Mouse (Mus musculus) hindbrain, postnatal 0 days (tissue): ENCODE measurements at regions not wholly inside any gene's neighbourhood (a gene's known extent, or its start where the extent isn't known, plus 50 kb on each side); places are given as distances from the start of the nearest gene placed in this dataset.

Experiments used
- ATAC-seq: fragments of 200-750 bp; cut with Nextera tagmentation; 2 replicates; pipeline ENCODE4 v1.8.0; 2017; ENCODE audit warnings: mild to moderate bottlenecking, moderate TSS enrichment, moderate library complexity
- DNase-seq: peaks from one replicate; pipeline ENCODE4 v3.0.0-alpha.2; 2015; ENCODE audit warnings: low spot score
- H3K27ac ChIP-seq: fragments of 300-500 bp; sonication (generic); 2 replicates; pipeline ENCODE4 v1.5.1; 2014; ENCODE audit warnings: mild to moderate bottlenecking
- H3K27me3 ChIP-seq: fragments of 300-500 bp; sonication (generic); 2 replicates; pipeline ENCODE4 v1.6.1; 2014; ENCODE audit warnings: low read length, mixed read lengths; ENCODE audit not compliant: insufficient read depth
- H3K36me3 ChIP-seq: fragments of 300-500 bp; sonication (generic); 2 replicates; pipeline ENCODE4 v1.6.1; 2014; ENCODE audit warnings: low read length, mixed read lengths; ENCODE audit not compliant: insufficient read depth
- H3K4me1 ChIP-seq: fragments of 300-500 bp; sonication (generic); 2 replicates; pipeline ENCODE4 v1.6.1; 2014; ENCODE audit warnings: antibody characterized with exemption, low read length, mixed read lengths; ENCODE audit not compliant: insufficient read depth
- H3K4me2 ChIP-seq: fragments of 300-500 bp; sonication (generic); 2 replicates; pipeline ENCODE4 v1.6.1; 2014; ENCODE audit warnings: low read depth, mild to moderate bottlenecking, low read length, moderate library complexity, mixed read lengths
- H3K4me3 ChIP-seq: fragments of 300-500 bp; sonication (generic); 2 replicates; pipeline ENCODE4 v1.5.1; 2014; ENCODE audit warnings: low read length
- H3K9ac ChIP-seq: fragments of 300-500 bp; sonication (generic); replicated peaks from 2 replicates; pipeline ENCODE4 v1.6.1; 2014; ENCODE audit warnings: mild to moderate bottlenecking, low read length, moderate library complexity, mixed read lengths
- H3K9me3 ChIP-seq: fragments of 300-500 bp; sonication (generic); 2 replicates; pipeline ENCODE4 v1.6.1; 2016; ENCODE audit warnings: low read length, mixed read lengths
- CTCF ChIP-seq: IDR thresholded peaks from 2 replicates; pipeline ENCODE4 v1.5.1; 2016; ENCODE audit warnings: antibody characterized with exemption, control low read depth, low read depth
- WGBS: fragments of 180-500 bp; shearing (Covaris S2); extraction: QIAGEN DNeasy Blood & Tissue Kit; methylation state at CpG from one replicate; pipeline ENCODE4 v1.1.7; 2014; 5-methylcytosine and 5-hydroxymethylcytosine counted together

DNA sequence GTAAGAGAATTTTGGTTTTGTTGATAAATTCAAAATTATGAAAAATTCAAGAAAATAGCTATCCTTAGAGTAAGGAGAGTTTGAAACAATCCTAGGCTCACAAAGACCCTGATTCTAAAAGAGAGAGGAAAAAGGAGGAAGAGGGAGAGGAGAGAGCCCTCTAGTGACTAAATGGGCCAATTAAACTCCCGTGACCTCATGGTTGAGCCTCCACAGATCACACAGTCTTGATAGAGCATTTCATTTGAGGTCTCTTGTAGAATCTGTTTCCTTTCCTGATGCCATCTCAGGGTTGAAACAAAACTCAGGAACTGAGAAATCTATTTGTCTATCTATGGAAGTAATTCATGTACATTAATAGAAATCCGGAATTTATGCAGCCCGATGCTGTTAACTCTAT lies 258.8 kb downstream of the Foxa2 start:
- Histone ChIP-seq H3K4me2 (no peak overlapping the region), H3K27me3 (no peaks in the 10 kb centered on the region), H3K36me3 (no peaks in the 10 kb centered on the region), H3K4me1 (no peaks in the 10 kb centered on the region), H3K9ac (no peak overlapping the region), H3K27ac (no peak overlapping the region), H3K4me3 (no peak overlapping the region), H3K9me3 (no peaks in the 10 kb centered on the region)
- peak; percentile 49 for TF ChIP-seq CTCF
- DNase-seq = peak; percentile 37
- WGBS = 78% methylated on average over 3 of the region's 3 CpGs
- ATAC-seq = no peak

DNA sequence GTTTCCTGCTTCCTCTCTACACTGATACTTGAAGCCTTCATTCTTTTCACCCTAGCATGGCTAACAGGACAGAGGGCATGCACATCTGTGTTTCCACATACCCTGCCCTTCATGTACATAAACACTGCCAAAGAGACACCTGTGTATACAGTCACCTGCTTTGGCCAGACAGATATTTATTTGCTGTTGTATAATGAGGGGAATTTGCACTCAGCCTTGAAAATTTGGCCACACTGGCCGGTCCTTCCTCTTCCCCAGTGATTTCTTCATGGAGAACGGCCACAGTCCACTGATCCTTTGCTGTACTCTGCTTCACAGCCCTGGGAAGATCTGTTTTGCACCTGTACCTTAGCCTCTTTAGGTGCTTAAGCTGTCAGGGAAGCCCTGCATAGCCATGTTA lies 264.3 kb downstream of the Foxa2 start:
- Histone ChIP-seq H3K27me3 (no peaks in the 10 kb centered on the region), H3K4me2 (no peak overlapping the region), H3K36me3 (no peaks in the 10 kb centered on the region), H3K9me3 (no peaks in the 10 kb centered on the region), H3K4me3 (no peak overlapping the region), H3K27ac (no peak overlapping the region), H3K4me1 (no peaks in the 10 kb centered on the region), H3K9ac (no peak overlapping the region)
- DNase-seq (no peak), ATAC-seq (no peak)
- whole genome bisulfite sequencing = 69% methylated on average over 2 of the region's 2 CpGs
- no peak for TF ChIP-seq CTCF

DNA sequence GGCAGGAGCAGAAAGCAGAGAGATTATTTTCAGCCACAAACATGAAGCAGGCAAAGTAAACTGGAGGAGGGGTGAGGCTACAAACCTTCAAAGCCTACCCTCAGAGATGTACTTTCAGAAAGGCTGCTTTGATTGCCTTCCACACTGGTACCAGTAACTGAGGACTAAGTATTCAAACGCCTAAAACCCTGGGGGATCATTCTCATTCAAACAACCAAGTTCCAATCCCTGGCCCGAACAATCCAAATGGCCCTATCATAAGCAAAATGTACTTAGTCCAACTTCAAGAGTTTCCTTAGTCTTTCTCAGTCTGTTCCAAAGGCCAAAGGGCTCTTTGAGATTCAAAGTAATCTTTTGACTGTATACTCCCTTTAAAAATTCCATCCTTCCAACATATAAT lies 270.5 kb downstream of the Foxa2 start:
- no peaks in the 10 kb centered on the region for H3K27me3 ChIP-seq
- ATAC-seq = no peak
- no peak for DNase-seq
- no peak overlapping the region for H3K4me2 ChIP-seq
- H3K4me3 ChIP-seq = no peak overlapping the region
- no peak for TF ChIP-seq CTCF
- 45% methylated on average over 2 of the region's 2 CpGs for WGBS
- H3K9ac ChIP-seq = no peak overlapping the region
- H3K4me1 ChIP-seq = no peaks in the 10 kb centered on the region
- H3K36me3 ChIP-seq = no peaks in the 10 kb centered on the region
- no peak overlapping the region for H3K27ac ChIP-seq
- no peaks in the 10 kb centered on the region for H3K9me3 ChIP-seq

DNA sequence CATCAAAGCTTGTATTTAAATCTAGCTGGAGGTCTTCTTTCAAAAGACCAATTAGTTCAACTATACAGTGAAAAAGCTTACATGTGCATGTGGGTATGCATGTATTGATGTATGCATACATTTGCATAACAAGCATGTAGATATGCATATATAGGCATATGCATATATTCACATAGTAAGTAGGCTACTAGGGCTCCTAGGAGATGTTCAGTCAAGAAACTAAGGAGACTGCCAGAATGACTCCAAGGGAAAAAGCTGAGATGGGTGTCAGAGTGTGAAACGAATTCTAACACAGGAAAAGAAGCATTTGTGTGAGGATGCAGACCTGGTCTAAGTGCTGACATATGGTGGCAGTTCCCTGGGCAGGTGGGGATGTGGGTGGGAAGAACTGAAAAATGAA lies 274.2 kb downstream of the Foxa2 start:
- H3K4me1 ChIP-seq = no peaks in the 10 kb centered on the region
- no peak for DNase-seq
- no peaks in the 10 kb centered on the region for H3K36me3 ChIP-seq
- H3K27me3 ChIP-seq = no peaks in the 10 kb centered on the region
- no peak overlapping the region for H3K9ac ChIP-seq
- no peak overlapping the region for H3K4me3 ChIP-seq
- no peak for TF ChIP-seq CTCF
- ATAC-seq = no peak
- no peak overlapping the region for H3K4me2 ChIP-seq
- no peak overlapping the region for H3K27ac ChIP-seq
- H3K9me3 ChIP-seq = no peaks in the 10 kb centered on the region
- 58% methylated on average over 1 of the region's 1 CpGs for WGBS

DNA sequence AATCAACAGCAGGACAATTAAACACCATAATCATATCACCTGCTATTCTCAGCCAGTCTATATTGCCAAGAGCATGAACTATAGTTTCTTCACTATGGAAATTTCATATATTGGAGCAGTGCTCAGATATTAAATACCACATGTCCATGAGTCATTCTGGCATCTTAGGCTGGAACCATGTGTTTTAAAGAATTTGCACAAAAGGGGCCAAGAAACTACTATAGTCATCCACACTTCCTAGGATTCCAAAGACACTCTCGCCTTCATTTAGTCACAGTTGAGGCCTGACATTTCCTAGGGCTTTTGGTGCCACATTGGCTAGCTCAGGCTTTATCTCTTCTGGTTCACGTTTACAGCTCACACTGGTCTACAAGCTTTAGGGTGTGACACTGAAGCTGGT lies 293.7 kb downstream of the Foxa2 start:
- no peak overlapping the region for H3K4me3 ChIP-seq
- no peak overlapping the region for H3K4me2 ChIP-seq
- H3K27ac ChIP-seq = no peak overlapping the region
- no peak for ATAC-seq
- no peaks in the 10 kb centered on the region for H3K36me3 ChIP-seq
- H3K9ac ChIP-seq = no peak overlapping the region
- no peaks in the 10 kb centered on the region for H3K9me3 ChIP-seq
- no peak for TF ChIP-seq CTCF
- WGBS = 79% methylated on average over 2 of the region's 2 CpGs
- H3K4me1 ChIP-seq = no peaks in the 10 kb centered on the region
- no peak for DNase-seq
- no peaks in the 10 kb centered on the region for H3K27me3 ChIP-seq

DNA sequence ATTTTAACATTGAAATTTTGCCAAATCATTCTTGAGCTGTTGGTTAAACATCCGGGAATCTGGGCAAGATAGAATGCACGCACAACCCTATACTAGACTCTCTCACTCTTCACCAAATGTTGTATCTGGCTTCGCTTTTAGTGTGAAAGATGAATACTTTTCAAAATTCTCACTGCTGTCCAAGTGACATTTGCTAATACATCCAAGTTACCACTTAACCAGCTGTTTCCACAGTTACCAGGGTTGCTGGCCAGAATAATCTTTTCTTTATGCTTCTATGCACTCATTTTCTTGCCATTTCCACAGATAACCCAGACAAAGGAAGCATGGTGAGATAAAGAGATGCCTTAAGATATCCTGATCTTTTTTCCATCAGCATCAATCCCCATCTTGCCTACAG lies 294.9 kb downstream of the Foxa2 start:
- H3K36me3 ChIP-seq = no peaks in the 10 kb centered on the region
- no peaks in the 10 kb centered on the region for H3K27me3 ChIP-seq
- no peak overlapping the region for H3K9ac ChIP-seq
- DNase-seq (no peak), ATAC-seq (no peak)
- H3K4me3 ChIP-seq = no peak overlapping the region
- no peak overlapping the region for H3K27ac ChIP-seq
- no peaks in the 10 kb centered on the region for H3K9me3 ChIP-seq
- TF ChIP-seq CTCF = no peak
- no peak overlapping the region for H3K4me2 ChIP-seq
- 83% methylated on average over 3 of the region's 3 CpGs for WGBS
- H3K4me1 ChIP-seq = no peaks in the 10 kb centered on the region

DNA sequence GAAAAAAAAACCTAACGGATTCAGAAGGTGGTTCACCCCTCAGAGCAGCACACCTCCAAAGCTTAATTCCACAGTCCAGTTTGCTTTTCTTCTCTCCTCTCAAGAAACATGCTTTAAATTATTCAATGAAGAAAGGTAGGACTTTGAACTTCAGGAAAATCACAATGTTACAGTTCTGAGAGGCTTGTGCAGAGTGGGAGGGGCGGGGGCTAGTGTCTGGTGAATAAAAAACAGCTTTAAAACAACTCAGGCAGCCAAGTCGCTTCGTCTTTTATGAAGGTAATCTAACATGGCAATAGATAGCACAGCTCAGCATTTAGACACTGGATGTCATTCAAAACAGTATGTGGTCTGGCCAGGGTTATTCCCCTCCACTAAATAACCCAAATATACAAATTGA lies 298.8 kb downstream of the Foxa2 start:
- Histone ChIP-seq H3K27ac (no peak overlapping the region), H3K4me1 (no peaks in the 10 kb centered on the region), H3K9ac (no peak overlapping the region), H3K9me3 (no peaks in the 10 kb centered on the region), H3K4me2 (no peak overlapping the region), H3K36me3 (no peaks in the 10 kb centered on the region), H3K27me3 (no peaks in the 10 kb centered on the region), H3K4me3 (no peak overlapping the region)
- TF ChIP-seq CTCF = no peak
- DNase-seq = no peak
- WGBS = 38% methylated on average over 4 of the region's 4 CpGs
- no peak for ATAC-seq
